Mouse (Mus musculus): ENCODE results near the gene Tbc1d14. TPM values are rescaled to one million over a fixed set of nuclear protein-coding genes. Genes with fewer than 3 reads are reported as not detected.

Gene Tbc1d14
- polyA plus RNA-seq, 1 experiment from 2014 or later, result 74.2 TPM

DNA sequence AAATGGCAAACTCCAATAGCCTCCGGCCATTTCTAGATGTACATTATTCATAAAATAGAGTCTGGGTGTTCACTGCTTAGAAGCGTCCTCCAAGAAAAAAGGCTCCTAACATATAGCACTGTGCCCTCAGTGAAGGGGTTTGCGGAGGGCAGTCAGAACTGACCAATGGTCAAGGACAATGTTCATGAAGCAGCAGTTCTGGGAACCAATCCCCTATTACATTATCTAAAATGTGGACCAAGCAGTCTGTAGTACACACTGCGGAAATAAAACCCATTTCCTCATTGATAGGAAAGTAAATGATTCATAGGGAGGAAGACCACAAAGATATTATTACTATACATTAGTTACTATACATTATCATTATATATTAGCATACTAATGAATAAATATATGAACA is 32.6 kb downstream of the Tbc1d14 start:
- Histone ChIP-seq H3K9ac (no peak overlapping the region), H3K4me3 (replicated peaks; ENCODE audit: low read length) (no peak overlapping the region), H3K27ac (no peak overlapping the region), H3K27me3 (ENCODE audit: control insufficient read depth, insufficient read depth, low read length) (no peaks in the 10 kb centered on the region), H3K9me3 (ENCODE audit: control insufficient read depth, low read length) (no peaks in the 10 kb centered on the region), H3K4me2 (replicated peaks) (no peak overlapping the region), H3K4me1 (replicated peaks; ENCODE audit: control insufficient read depth, insufficient read depth, low read length) (no peaks in the 10 kb centered on the region), H3K36me3 (replicated peaks; ENCODE audit: control insufficient read depth, insufficient read depth) (no peaks in the 10 kb centered on the region)
- whole genome bisulfite sequencing, result 94% methylated on average over 4 of the region's 4 CpGs
- ATAC-seq (ENCODE audit: low FRiP score) (no peak), DNase-seq (ENCODE audit: low spot score) (no peak)

DNA sequence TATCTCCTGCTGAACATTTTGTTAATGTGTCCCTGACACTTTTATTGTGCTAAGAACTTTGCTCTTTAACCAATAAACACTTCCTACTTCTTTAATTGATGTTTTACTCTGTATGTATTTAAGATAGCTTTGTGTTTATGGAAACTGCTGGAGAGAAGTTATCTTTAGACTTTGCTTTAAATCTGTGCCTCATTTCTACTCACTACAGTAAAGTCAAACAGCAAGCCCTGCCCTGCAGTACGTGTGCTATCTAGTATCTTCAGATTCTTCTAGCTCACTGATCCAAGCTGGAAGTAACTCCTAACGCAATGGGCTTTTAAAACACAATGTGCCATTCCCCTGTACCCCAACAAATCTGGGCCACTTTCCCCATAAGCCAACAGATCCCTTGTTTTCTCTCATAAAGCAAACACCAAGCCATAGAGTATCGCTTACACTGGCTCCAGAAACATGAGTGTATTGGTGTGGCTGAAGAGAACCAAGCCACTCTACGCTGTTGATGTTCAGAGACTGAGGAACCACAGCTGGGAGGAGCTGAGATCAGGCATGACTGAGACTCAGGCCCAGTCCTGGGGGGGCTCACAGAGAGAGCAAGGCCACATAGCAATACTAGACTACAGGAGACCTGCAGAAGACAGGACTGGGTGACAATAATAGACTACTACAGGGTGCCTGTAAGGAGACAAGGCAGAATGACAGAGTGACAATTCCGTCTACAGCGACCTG is 33.4 kb downstream of the Tbc1d14 start:
- Histone ChIP-seq H3K4me2 (replicated peaks) (no peak overlapping the region), H3K27me3 (ENCODE audit: control insufficient read depth, insufficient read depth, low read length) (no peaks in the 10 kb centered on the region), H3K4me1 (replicated peaks; ENCODE audit: control insufficient read depth, insufficient read depth, low read length) (no peaks in the 10 kb centered on the region), H3K9ac (no peak overlapping the region), H3K27ac (no peak overlapping the region), H3K9me3 (ENCODE audit: control insufficient read depth, low read length) (no peaks in the 10 kb centered on the region), H3K4me3 (replicated peaks; ENCODE audit: low read length) (no peak overlapping the region), H3K36me3 (replicated peaks; ENCODE audit: control insufficient read depth, insufficient read depth) (no peaks in the 10 kb centered on the region)
- no peak for DNase-seq (ENCODE audit: low spot score)
- WGBS, result 87% methylated on average over 6 of the region's 6 CpGs
- no peak for ATAC-seq (ENCODE audit: low FRiP score)

DNA sequence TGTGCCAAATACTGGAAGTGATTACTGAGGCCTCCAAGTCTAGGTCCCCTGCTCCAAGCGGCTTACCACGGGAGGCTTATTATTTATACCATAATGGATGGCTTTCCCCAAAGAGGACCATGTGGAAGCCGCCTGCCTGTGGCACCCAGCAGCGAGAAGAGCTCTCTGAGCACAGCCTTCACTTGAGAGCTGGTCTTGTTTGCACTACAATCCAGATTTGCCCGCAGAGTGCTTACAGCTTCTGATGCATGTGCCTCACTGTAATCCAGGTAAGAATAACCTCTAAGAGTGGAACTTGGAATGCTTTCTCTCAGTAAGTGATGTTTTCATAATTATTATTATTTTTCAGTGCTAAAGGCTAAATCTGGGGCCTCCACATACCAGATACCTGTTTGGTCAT is 34.0 kb downstream of the Tbc1d14 start:
- Histone ChIP-seq H3K9me3 (ENCODE audit: control insufficient read depth, low read length) (no peaks in the 10 kb centered on the region), H3K4me1 (replicated peaks; ENCODE audit: control insufficient read depth, insufficient read depth, low read length) (no peaks in the 10 kb centered on the region), H3K4me3 (replicated peaks; ENCODE audit: low read length) (no peak overlapping the region), H3K36me3 (replicated peaks; ENCODE audit: control insufficient read depth, insufficient read depth) (no peaks in the 10 kb centered on the region), H3K9ac (no peak overlapping the region), H3K27ac (no peak overlapping the region), H3K4me2 (replicated peaks) (no peak overlapping the region), H3K27me3 (ENCODE audit: control insufficient read depth, insufficient read depth, low read length) (no peaks in the 10 kb centered on the region)
- WGBS, result 73% methylated on average over 5 of the region's 5 CpGs
- DNase-seq (ENCODE audit: low spot score) (no peak), ATAC-seq (ENCODE audit: low FRiP score) (no peak)

DNA sequence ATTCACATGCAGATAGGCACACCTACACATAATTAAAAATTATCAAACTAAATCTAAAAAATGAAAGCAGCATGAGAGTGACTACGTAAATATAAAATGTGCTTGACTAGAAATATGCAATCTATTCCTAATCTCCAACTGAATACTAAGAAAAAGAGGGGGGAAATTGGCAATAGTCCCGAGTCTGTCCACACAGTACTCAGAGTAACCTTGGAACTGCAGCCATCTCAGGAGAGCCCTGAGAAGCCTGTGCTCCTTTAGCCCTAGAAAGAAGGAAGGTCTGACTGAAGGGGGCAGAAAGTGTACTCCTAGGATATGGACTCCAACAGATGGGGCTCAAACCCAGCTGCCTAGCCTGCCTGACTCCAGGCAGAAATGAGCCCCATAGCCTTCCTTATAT is 34.5 kb downstream of the Tbc1d14 start:
- DNase-seq (ENCODE audit: low spot score), result no peak
- no peak overlapping the region for H3K4me3 ChIP-seq (replicated peaks; ENCODE audit: low read length)
- no peaks in the 10 kb centered on the region for H3K36me3 ChIP-seq (replicated peaks; ENCODE audit: control insufficient read depth, insufficient read depth)
- no peak overlapping the region for H3K4me2 ChIP-seq (replicated peaks)
- no peaks in the 10 kb centered on the region for H3K4me1 ChIP-seq (replicated peaks; ENCODE audit: control insufficient read depth, insufficient read depth, low read length)
- no peak for ATAC-seq (ENCODE audit: low FRiP score)
- no peak overlapping the region for H3K9ac ChIP-seq
- H3K27ac ChIP-seq, result no peak overlapping the region
- 87% methylated on average over 2 of the region's 2 CpGs for WGBS
- no peaks in the 10 kb centered on the region for H3K27me3 ChIP-seq (ENCODE audit: control insufficient read depth, insufficient read depth, low read length)
- H3K9me3 ChIP-seq (ENCODE audit: control insufficient read depth, low read length), result no peaks in the 10 kb centered on the region

DNA sequence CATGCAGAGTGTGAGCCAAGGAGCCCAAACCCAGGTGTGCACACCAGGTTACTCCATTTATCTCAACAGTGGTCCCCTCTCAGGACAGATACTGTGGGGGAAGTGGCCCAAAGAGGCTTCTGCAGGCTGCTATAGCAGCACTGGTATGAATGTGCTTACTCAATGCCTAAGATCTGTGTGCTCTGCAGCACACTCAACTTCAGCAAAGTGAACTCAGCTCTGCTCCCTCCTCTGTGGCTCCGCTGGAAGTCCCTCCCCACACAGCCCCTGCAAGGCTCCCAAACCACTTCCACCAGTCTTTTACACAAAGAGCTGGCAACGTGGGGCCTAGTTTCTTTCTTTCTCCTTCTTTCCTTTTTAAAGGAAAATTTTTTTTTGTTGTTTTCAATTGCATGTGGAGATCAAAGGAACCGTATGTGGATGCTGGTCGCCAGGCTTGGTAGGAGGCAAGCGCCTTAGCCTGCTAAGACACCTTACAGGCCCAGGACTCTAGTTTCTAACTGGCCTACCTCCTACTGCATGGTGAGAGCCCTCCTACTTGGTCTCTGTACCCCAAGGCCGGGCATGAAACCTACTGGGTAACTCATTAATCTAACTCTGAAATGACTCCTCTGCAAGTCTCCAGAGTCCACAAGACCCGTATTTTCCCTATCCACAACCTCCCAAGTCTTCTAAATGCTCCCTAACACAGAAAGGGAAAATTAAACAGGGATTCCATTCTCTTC is 35.3 kb downstream of the Tbc1d14 start:
- H3K27me3 ChIP-seq (ENCODE audit: control insufficient read depth, insufficient read depth, low read length), result no peaks in the 10 kb centered on the region
- H3K9me3 ChIP-seq (ENCODE audit: control insufficient read depth, low read length), result no peaks in the 10 kb centered on the region
- no peak overlapping the region for H3K27ac ChIP-seq
- ATAC-seq (ENCODE audit: low FRiP score), result no peak
- no peak overlapping the region for H3K4me2 ChIP-seq (replicated peaks)
- DNase-seq (ENCODE audit: low spot score), result no peak
- H3K4me3 ChIP-seq (replicated peaks; ENCODE audit: low read length), result no peak overlapping the region
- no peaks in the 10 kb centered on the region for H3K36me3 ChIP-seq (replicated peaks; ENCODE audit: control insufficient read depth, insufficient read depth)
- whole genome bisulfite sequencing, result 31% methylated on average over 7 of the region's 7 CpGs
- H3K4me1 ChIP-seq (replicated peaks; ENCODE audit: control insufficient read depth, insufficient read depth, low read length), result no peaks in the 10 kb centered on the region
- H3K9ac ChIP-seq, result no peak overlapping the region

DNA sequence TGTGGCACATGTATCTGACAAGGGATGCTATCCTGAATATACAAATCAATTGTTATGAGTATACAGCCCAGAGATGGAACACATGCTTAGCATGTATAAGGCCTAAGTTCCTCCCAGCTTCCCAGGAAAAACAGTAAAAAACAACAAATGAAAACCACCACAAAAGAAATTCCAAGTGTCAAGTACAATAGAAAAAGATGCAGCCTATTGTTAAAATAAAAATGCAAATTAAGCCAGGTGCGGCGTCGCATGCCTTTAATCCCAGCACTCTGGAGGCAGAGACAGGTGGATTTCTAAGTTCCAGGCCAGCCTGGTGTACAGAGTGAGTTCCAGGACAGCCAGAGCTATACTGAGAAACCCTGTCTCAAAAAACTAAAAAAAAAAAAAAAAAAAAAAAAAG is 36.2 kb downstream of the Tbc1d14 start:
- WGBS, result 60% methylated on average over 3 of the region's 3 CpGs
- ATAC-seq (ENCODE audit: low FRiP score) (no peak), DNase-seq (ENCODE audit: low spot score) (no peak)
- Histone ChIP-seq H3K9ac (no peak overlapping the region), H3K4me2 (replicated peaks) (no peak overlapping the region), H3K27me3 (ENCODE audit: control insufficient read depth, insufficient read depth, low read length) (no peaks in the 10 kb centered on the region), H3K36me3 (replicated peaks; ENCODE audit: control insufficient read depth, insufficient read depth) (no peaks in the 10 kb centered on the region), H3K4me3 (replicated peaks; ENCODE audit: low read length) (no peak overlapping the region), H3K27ac (no peak overlapping the region), H3K4me1 (replicated peaks; ENCODE audit: control insufficient read depth, insufficient read depth, low read length) (no peaks in the 10 kb centered on the region), H3K9me3 (ENCODE audit: control insufficient read depth, low read length) (no peaks in the 10 kb centered on the region)

DNA sequence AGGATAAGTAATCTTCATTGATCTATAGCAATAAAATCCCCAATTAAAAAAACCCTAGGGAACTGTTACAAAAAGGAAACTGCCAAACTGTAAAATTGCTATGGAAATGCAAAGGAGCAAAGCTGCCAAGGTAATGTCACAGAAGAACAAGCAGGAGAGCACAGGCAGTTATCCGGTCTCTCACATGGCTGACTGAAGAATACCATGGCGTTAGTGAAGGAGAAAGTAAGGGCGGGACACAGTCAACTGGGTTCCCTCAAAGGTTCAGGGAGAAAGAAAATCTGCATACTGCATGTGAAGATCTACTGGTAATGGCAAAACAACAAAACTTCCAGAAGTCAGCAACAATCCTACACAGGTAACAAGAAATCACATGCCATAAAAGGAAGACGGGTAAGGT is 36.8 kb downstream of the Tbc1d14 start:
- ATAC-seq (ENCODE audit: low FRiP score) (no peak), DNase-seq (ENCODE audit: low spot score) (no peak)
- 64% methylated on average over 4 of the region's 4 CpGs for WGBS
- Histone ChIP-seq H3K9me3 (ENCODE audit: control insufficient read depth, low read length) (no peaks in the 10 kb centered on the region), H3K27me3 (ENCODE audit: control insufficient read depth, insufficient read depth, low read length) (no peaks in the 10 kb centered on the region), H3K27ac (no peak overlapping the region), H3K4me2 (replicated peaks) (no peak overlapping the region), H3K9ac (no peak overlapping the region), H3K4me3 (replicated peaks; ENCODE audit: low read length) (no peak overlapping the region), H3K36me3 (replicated peaks; ENCODE audit: control insufficient read depth, insufficient read depth) (no peaks in the 10 kb centered on the region), H3K4me1 (replicated peaks; ENCODE audit: control insufficient read depth, insufficient read depth, low read length) (no peaks in the 10 kb centered on the region)

DNA sequence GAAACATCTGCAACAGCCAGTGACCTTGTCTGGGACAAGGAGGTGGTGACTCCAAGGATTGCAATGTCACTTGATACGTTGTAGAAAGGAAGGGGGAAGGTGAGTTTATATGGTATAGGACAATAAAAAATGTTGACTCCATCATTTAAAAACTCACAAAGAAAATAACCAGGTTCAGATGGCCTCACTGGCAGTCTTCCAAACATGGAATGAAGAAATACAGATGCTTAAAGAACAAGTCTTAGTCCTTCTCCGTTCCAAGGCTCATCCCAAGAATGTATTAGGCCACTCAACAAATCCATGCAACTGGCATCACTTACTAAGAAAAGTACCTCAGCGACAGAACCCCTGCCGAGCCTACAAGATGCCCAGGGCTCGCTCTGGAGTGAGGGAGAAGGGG is 38.6 kb downstream of the Tbc1d14 start:
- no peaks in the 10 kb centered on the region for H3K4me1 ChIP-seq (replicated peaks; ENCODE audit: control insufficient read depth, insufficient read depth, low read length)
- DNase-seq (ENCODE audit: low spot score), result no peak
- H3K9me3 ChIP-seq (ENCODE audit: control insufficient read depth, low read length), result no peaks in the 10 kb centered on the region
- no peak for ATAC-seq (ENCODE audit: low FRiP score)
- WGBS, result 86% methylated on average over 5 of the region's 5 CpGs
- no peak overlapping the region for H3K9ac ChIP-seq
- no peak overlapping the region for H3K27ac ChIP-seq
- no peaks in the 10 kb centered on the region for H3K27me3 ChIP-seq (ENCODE audit: control insufficient read depth, insufficient read depth, low read length)
- H3K4me2 ChIP-seq (replicated peaks), result no peak overlapping the region
- H3K36me3 ChIP-seq (replicated peaks; ENCODE audit: control insufficient read depth, insufficient read depth), result no peaks in the 10 kb centered on the region
- H3K4me3 ChIP-seq (replicated peaks; ENCODE audit: low read length), result no peak overlapping the region

DNA sequence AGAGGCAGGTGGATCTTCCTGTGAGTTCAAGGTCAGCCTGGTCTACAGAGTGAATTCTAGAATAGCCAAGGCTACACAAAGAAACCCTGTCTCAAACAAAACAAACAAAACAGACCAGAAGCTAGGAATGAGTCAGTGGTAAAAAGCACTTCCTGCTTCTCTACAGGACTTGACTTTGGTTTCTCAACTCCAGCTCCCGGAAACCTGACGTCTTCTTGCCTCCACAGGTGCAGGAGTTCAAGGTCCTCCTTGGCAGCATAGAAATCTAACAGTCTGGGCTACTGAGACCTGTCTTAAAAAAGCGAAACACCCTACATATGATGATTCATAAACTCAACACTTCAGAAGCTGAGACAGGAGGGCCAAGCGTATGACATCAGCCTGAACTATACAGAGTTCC is 39.2 kb downstream of the Tbc1d14 start:
- no peak for DNase-seq (ENCODE audit: low spot score)
- Histone ChIP-seq H3K27me3 (ENCODE audit: control insufficient read depth, insufficient read depth, low read length) (no peaks in the 10 kb centered on the region), H3K4me2 (replicated peaks) (no peak overlapping the region), H3K9me3 (ENCODE audit: control insufficient read depth, low read length) (no peaks in the 10 kb centered on the region), H3K4me1 (replicated peaks; ENCODE audit: control insufficient read depth, insufficient read depth, low read length) (no peaks in the 10 kb centered on the region), H3K4me3 (replicated peaks; ENCODE audit: low read length) (no peak overlapping the region), H3K36me3 (replicated peaks; ENCODE audit: control insufficient read depth, insufficient read depth) (no peaks in the 10 kb centered on the region), H3K27ac (no peak overlapping the region), H3K9ac (no peak overlapping the region)
- no peak for ATAC-seq (ENCODE audit: low FRiP score)
- WGBS, result 91% methylated on average over 4 of the region's 4 CpGs

Measured in hindbrain, embryonic 14.5 days (tissue).